Mouse (Mus musculus) activated CD4-positive, CD25-positive, alpha-beta regulatory T cell, adult 9 weeks (primary cell): ENCODE results near the gene Ybx2. TPM values are rescaled to one million over a fixed set of nuclear protein-coding genes. Genes with fewer than 3 reads are reported as not detected.

Experiments used
- polyA plus RNA-seq: library from polyadenylated mRNA; unstranded; fragments of 100-300 nt; shearing (Covaris generic); gene quantifications from one replicate; pipeline ENCODE4 v1.2.1, GENCODE M21; 2017

Gene Ybx2
- not detected for polyA plus RNA-seq

GRCm38 (mm10) chr11:69935137-69935879 is at the start of gene Ybx2:
Gene Ybx2, plus strand, starts transcription at chr11:69935796.

GRCm38 (mm10) chr11:69895291-69895690 is 40.3 kb upstream of the Ybx2 start, which contains the start of gene Acap1:
Gene Acap1, minus strand, starts transcription at chr11:69895539.

GRCm38 (mm10) chr11:69900471-69901405 is 34.9 kb upstream of the Ybx2 start, which contains the start of the genes 2810408A11Rik and Neurl4:
Gene 2810408A11Rik, minus strand, starts transcription at chr11:69900987.
Gene Neurl4, plus strand, starts transcription at chr11:69901072.

GRCm38 (mm10) chr11:69913554-69914371 is 21.8 kb upstream of the Ybx2 start, which contains the start of gene Gps2:
Gene Gps2, plus strand, starts transcription at chr11:69913888.

GRCm38 (mm10) chr11:69921114-69922011 is 14.2 kb upstream of the Ybx2 start, which contains the start of gene Eif5a:
Gene Eif5a, minus strand, starts transcription at chr11:69921958.

GRCm38 (mm10) chr11:69948066-69948762 is 12.6 kb downstream of the Ybx2 start, which contains the start of gene Slc2a4:
Gene Slc2a4, minus strand, starts transcription at chr11:69948188.

GRCm38 (mm10) chr11:69964650-69965270 is 29.2 kb downstream of the Ybx2 start, which contains the start of gene Cldn7:
Gene Cldn7, plus strand, starts transcription at chr11:69964779.

GRCm38 (mm10) chr11:69981141-69981762 is 45.7 kb downstream of the Ybx2 start, which contains the start of gene Ctdnep1:
Gene Ctdnep1, plus strand, starts transcription at chr11:69981156.

GRCm38 (mm10) chr11:69982225-69982624 is 46.6 kb downstream of the Ybx2 start, which contains the start of gene Elp5:
Gene Elp5, minus strand, starts transcription at chr11:69982517.

Other genes with a start within 250 kb of the Ybx2 start
- gene Tnfsf12, start 239.9 kb upstream of the Ybx2 start, polyA plus RNA-seq: not detected
- gene Tnfsfm13, start 239.7 kb upstream of the Ybx2 start, polyA plus RNA-seq: not detected
- 59.9 TPM for gene Polr2a, start 177.2 kb upstream of the Ybx2 start, polyA plus RNA-seq
- gene Slc35g3, start 173.8 kb upstream of the Ybx2 start, polyA plus RNA-seq: not detected
- gene Zbtb4, start 169.9 kb upstream of the Ybx2 start, polyA plus RNA-seq: 4.5 TPM
- gene Chrnb1, start 139.9 kb upstream of the Ybx2 start, polyA plus RNA-seq: 4.8 TPM
- not detected for gene Fgf11, start 133.9 kb upstream of the Ybx2 start, polyA plus RNA-seq
- gene Tmem102, start 130.2 kb upstream of the Ybx2 start, polyA plus RNA-seq: not detected
- gene Gm39566, start 120.5 kb upstream of the Ybx2 start, polyA plus RNA-seq: not detected
- not detected for gene Spem2, start 117.3 kb upstream of the Ybx2 start, polyA plus RNA-seq
- gene Spem1, start 113.6 kb upstream of the Ybx2 start, polyA plus RNA-seq: not detected
- 0.56 TPM for gene Nlgn2, start 98.0 kb upstream of the Ybx2 start, polyA plus RNA-seq
- 125 TPM for gene Tmem256, start 97.3 kb upstream of the Ybx2 start, polyA plus RNA-seq
- 23.8 TPM for gene Plscr3, start 89.4 kb upstream of the Ybx2 start, polyA plus RNA-seq
- gene Tnk1, start 77.1 kb upstream of the Ybx2 start, polyA plus RNA-seq: not detected
- gene Tmem95, start 57.8 kb upstream of the Ybx2 start, polyA plus RNA-seq: not detected
- 2.1 TPM for gene Kctd11, start 54.4 kb upstream of the Ybx2 start, polyA plus RNA-seq
- gene Acap1, start 40.3 kb upstream of the Ybx2 start, polyA plus RNA-seq: 613 TPM
- gene 2810408A11Rik, start 34.8 kb upstream of the Ybx2 start, polyA plus RNA-seq: 2.8 TPM
- 3.6 TPM for gene Neurl4, start 34.7 kb upstream of the Ybx2 start, polyA plus RNA-seq
- 135 TPM for gene Gps2, start 21.9 kb upstream of the Ybx2 start, polyA plus RNA-seq
- 1,138 TPM for gene Eif5a, start 13.8 kb upstream of the Ybx2 start, polyA plus RNA-seq
- gene Slc2a4, start 12.4 kb downstream of the Ybx2 start, polyA plus RNA-seq: 0.31 TPM
- gene Cldn7, start 29.0 kb downstream of the Ybx2 start, polyA plus RNA-seq: not detected
- 30.2 TPM for gene Ctdnep1, start 45.4 kb downstream of the Ybx2 start, polyA plus RNA-seq
- 70.4 TPM for gene Elp5, start 46.7 kb downstream of the Ybx2 start, polyA plus RNA-seq
- 493 TPM for gene Gabarap, start 55.3 kb downstream of the Ybx2 start, polyA plus RNA-seq
- 114 TPM for gene Phf23, start 60.0 kb downstream of the Ybx2 start, polyA plus RNA-seq
- 19.7 TPM for gene Dvl2, start 64.8 kb downstream of the Ybx2 start, polyA plus RNA-seq
- gene Acadvl, start 79.6 kb downstream of the Ybx2 start, polyA plus RNA-seq: 120 TPM
- gene Dlg4, start 81.1 kb downstream of the Ybx2 start, polyA plus RNA-seq: 9.4 TPM
- gene Asgr1, start 118.3 kb downstream of the Ybx2 start, polyA plus RNA-seq: not detected
- not detected for gene Asgr2, start 156.8 kb downstream of the Ybx2 start, polyA plus RNA-seq
- not detected for gene Mgl2, start 194.5 kb downstream of the Ybx2 start, polyA plus RNA-seq
- gene Clec10a, start 220.4 kb downstream of the Ybx2 start, polyA plus RNA-seq: not detected